Mouse (Mus musculus) adrenal gland, postnatal 36 days (tissue): ENCODE data around the gene Plcb2. TPM values are rescaled to one million over a fixed set of nuclear protein-coding genes. Genes with fewer than 3 reads are reported as not detected.

Source experiments
- DNase-seq, 2 experiments: peaks; one replicate each; pipeline ENCODE4 v3.0.0; 2021; ENCODE audit warnings: mixed read lengths in 1 of 2
- long read RNA-seq, 2 experiments: library from polyadenylated mRNA; stranded (forward); transcript quantifications; one replicate each; pipeline ENCODE4 v2.0.0; 2021; ENCODE audit warnings: borderline sequencing depth in 2 of 2
- total RNA-seq, 2 experiments: library from RNA; stranded (reverse); gene quantifications; 2 replicates each; pipeline ENCODE4 v1.2.3; 2021

Gene Plcb2
- total RNA-seq, result 1 to 10 TPM; 1.4 to 1.7 TPM
- long read RNA-seq, experiment 1, result 0 reads
- long read RNA-seq, experiment 2, partial matches to known transcripts, result 1 of 2 reads
- long read RNA-seq, experiment 2, other reads (novel, unspliced or antisense), result 1 of 2 reads

GRCm38 (mm10) chr2:118728337-118728736 lies at the start of gene Plcb2:
TSS of gene Plcb2 (minus strand) at chr2:118728438.
- DNase-seq, result no peak

DNA sequence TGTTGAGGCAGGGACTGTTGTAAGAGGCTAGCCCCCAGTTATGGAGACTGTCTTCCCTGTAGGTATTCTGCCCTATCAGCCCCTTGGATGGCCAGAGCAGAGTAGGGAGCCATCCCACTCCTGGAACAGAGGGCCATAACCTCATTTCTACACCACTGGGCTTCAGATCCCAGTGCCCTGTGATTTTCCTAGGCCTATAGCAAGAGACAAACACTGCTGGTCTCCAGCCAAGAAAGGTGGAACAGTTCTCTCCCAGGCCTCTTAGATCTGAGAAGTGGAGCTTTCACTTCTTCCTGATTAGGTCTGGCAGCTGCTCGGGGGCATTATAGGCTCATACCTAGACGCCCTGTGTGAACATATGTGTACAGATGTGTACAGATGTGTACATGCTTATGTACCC lies 48.1 kb upstream of the Plcb2 start:
- DNase-seq, result no peak

GRCm38 (mm10) chr2:118775846-118776245 lies 47.6 kb upstream of the Plcb2 start:
- no peak for DNase-seq

- no peak for DNase-seq
Measured at GRCm38 (mm10) chr2:118775396-118775795, 47.2 kb upstream of the Plcb2 start.

DNA sequence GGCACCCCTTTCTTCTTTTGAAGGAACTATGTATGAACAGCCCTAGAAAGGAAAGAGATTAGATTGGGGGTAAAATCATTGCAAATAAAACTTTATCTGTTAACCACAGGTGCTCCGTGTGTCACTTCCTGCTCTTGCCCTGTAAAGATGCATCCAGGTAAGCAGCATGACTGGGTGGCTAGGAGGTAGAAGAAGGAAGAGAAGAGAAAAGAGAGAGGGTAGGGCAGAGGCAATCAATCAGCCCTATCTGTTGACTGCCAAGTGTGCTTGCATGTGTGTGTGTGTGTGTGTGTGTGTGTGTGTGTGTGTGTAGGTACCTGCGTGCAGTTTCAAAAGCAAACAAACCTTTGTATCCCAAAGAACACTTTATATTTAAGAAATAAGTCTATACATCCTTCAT lies 46.3 kb upstream of the Plcb2 start:
- no peak for DNase-seq

- DNase-seq, result no peak
Measured at GRCm38 (mm10) chr2:118772158-118772874, 44.1 kb upstream of the Plcb2 start, which contains the start of gene Phgr1. TSS of gene Phgr1 (plus strand) at chr2:118772769.

DNA sequence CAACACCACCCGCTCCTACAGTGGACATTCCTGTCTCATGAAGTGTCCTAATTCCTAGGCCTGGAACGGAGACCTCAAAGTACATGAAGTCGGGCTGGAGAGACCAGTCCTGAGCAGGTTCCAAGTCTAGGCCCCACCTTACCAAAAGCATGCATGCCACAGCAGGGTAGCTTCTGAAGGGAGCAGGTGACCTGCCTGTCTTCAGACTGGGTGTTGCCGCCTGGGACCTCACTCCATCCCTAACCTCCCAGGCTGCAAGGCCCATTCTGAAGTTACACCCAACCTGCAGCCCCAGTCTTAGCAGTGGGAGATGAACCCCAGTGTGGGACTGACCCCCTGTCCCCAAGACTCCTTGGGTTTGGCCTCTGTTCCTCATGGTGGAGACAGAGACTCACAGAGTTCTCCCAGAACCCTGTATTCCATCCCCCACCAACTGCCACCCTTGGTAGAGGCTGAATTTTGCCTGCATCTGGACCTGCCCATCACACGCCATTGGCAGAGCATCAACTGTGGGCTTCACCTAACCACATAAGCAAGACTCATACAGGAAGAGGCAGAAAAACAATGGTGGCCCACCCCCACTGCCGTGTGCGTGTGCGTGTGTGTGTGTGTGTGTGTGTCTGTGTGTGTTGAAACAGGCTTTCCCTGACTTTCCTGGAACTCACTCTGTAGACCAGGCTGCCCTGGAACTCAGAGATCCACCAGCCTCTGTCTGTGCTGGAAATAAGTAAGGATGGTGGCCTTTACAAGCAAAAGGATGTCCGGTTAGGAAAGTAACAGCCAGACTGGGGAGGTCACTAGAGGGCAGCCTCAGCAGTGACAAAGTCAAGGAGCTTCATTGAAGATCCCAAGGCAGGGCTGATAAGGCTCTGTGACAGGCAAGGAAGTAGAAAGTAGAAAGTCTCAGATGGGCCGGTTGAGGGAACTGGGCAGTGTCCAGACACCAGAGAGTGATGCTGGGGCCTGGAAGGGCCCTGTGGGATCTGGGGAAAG lies 38.1 kb upstream of the Plcb2 start:
- no peak for DNase-seq

- DNase-seq, result no peak
Measured at GRCm38 (mm10) chr2:118764875-118765274, 36.6 kb upstream of the Plcb2 start.

DNA sequence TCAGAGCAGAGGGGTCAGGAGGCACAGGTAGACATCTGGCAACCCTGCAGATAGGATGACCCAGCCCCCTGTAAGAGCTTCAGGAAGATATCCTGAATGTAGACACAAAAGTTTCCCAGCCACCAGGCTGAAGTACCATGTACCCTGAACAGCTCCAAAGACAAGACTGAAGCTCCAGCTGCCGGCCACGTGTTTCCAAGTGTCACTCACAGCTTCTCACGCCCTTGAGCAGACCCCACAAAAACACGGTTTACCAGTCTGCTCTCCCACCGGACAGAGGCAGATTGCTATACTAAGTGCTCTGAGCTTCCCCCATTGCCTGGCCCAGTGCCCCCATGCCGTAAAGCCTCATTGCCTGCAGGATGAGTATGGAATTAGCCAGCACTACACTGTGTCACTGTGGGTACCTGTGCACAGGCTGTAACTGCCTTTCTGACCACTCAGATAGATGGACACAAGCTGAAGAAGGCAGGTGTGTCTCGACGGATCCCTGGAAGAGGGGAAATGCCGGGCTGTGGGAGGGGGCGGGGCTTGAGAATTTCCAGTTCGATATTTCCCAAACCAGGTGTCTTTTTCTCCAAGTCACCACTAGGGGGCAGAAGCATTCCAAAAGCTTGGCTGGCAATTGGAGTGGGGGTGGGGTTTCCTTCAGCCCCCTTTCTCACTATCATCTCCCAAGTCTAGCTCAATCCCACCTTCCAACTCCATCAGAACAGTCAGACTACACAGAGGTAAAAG lies 36.0 kb upstream of the Plcb2 start:
- peak; percentile 39 to 65 for DNase-seq

DNA sequence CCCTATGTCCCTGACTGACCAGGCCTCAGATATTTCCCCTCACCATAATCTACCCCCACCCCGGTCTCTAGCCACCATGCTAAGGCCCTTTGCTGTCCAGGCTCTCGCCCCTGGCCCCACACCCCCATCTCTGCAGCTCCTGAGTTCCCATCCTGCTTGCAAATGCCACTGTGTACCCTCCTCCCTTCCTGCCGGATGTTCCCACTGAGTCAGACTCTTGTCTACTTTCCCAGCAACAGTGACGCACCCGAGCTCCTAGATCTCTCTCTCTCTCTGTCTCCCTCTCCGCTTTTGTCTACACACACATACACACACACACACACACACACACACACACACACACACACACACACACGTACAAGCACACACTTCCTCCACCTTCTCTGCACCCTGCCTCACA lies 35.2 kb upstream of the Plcb2 start:
- peak; percentile 38 to 61 for DNase-seq

- no peak for DNase-seq
Measured at GRCm38 (mm10) chr2:118762784-118763148, 34.5 kb upstream of the Plcb2 start.

- peak; percentile 96 to 97 for DNase-seq
Measured at GRCm38 (mm10) chr2:118761906-118762783, 33.9 kb upstream of the Plcb2 start, which contains the start of gene Ccdc9b. TSS of gene Ccdc9b (minus strand) at chr2:118762661.

DNA sequence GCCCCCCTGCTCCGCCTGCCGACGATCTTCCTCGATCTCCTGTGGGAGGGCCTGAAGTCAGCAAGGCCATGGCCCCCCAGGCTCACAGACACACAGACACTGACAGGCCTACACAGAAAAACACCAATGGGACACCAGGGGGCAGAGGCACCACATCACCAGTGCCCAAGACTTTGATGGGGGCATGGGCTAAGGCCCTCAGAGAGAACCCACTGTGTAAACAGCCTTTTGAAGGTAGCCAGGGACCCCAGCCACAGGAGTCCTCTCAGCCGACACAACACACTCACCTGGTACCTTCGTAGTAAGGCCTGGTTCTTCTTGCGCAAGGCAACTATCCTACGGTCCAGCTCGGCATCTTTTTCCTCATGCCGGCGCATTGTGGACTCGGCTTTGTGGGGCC lies 33.1 kb upstream of the Plcb2 start:
- DNase-seq, result no peak

DNA sequence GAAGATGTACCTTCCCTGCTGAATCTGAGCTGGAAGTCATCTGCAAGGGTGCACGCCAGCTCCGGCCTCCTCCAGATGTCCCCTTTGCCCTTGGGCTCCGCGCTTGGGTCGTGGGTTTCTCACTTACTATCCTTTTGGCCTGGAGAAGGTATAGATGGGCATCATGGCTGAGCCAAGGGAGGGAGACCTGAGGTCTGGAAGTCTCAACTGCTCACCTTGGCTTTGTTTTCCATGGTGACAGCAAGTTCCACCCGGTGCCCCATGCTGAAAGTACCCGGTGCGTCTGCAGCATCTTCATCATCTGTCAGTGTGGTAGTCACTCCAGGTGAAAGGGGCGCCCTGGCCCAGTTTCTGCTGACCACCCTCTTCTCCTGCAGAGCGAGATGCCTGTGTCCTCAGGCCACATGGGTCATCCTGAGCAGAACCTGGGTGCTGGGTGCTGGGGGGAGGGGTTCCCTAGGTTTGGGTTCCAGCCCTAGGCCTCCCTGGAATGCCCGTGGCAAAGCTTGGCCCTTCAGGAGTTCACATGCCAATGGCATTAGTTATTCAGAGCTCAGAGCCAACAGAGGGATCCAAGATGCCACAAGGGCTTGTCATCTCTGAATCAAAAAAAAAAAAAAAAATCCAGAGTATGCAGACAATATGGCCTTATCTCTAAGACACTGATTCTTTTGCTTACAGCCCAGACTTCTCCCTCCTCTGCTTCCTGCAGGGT lies 32.2 kb upstream of the Plcb2 start:
- DNase-seq, result peak in 1 of 2 experiments; percentile 41

DNA sequence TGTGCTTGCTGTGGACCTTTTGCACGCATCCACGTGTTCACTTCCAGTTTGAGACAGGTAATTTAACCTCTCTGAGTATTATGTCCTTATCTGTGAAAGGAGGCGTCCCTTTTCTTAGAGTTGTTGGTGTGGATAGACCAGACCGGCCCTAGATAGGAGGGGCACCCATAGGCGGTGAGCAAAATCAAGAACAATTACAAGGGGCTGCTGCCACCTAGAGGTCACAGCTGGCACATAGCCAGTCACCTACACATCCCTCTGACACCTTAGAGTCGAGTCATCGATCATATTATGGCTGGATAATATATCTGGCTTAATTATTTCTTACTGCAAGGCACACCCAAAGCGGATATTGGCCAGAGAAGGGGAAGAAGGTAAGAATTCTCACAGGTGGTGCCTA lies 31.6 kb upstream of the Plcb2 start:
- DNase-seq, result peak; percentile 40 to 61

DNA sequence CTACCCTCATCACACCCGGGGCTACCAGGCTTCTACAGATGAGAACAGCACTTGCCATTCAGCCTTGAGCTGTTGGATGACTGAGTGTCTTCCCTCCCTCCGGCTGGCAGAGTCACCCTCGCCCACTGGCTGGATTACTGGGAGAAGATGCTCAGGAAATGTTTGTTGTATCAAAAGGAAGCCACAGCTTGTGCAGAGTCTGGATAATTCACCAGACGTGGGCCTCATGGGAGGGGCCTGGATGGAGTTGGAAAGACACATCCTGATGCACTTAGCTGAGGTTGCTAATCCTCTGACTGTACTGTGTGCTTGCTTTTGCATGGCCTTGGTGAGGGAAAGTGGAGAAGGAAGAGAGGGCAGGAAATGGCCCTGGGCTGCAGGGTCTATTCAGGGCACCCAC lies 27.9 kb upstream of the Plcb2 start:
- DNase-seq, result no peak

DNA sequence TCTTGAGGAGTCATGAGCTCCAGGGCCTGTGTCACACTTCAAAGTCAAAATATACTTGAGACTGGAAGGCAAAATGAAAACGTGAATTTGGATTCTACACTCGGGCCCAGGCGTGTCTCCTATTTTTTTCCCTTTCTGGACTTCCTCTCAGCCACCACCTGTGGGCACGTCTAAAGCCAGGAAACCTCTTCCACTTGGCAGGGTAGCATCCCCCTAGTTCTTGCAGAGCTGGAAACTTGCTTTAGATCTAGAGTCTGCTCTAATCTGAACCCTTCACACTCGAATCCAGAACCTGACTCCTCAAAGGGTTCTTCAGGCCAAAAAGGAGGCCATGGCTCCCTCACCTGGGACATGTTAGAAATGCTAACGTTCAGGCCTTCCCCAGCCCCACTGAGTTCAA lies 27.2 kb upstream of the Plcb2 start:
- no peak for DNase-seq

DNA sequence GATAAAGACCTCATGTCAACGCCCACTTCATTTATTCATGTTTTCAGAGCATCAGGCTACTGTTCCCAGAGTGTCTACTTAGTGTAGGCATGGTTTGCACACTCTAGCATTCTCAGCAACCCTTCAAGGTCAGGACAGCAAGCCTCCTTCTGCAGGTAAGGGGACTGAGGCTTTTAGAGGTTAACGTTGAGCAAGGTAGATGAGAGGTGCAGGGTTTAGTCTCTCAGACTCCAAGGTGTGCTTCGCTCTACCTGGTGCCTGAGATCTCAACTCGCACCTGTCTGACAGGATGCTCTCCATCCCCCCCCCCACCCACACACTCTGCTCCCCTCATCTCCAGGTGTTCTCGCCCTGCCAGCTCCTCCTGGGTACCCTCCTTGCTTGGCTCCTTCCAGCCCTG lies 25.9 kb upstream of the Plcb2 start:
- DNase-seq, result no peak

- DNase-seq, result no peak
Measured at GRCm38 (mm10) chr2:118752792-118753108, 24.5 kb upstream of the Plcb2 start.
